Mouse (Mus musculus) MEL (cell line): ENCODE results near the gene Il25. TPM values are rescaled to one million over a fixed set of nuclear protein-coding genes. Genes with fewer than 3 reads are reported as not detected.

Experiments
- DNase-seq: peaks from one replicate; pipeline ENCODE4 v3.0.0; 2011; ENCODE audit warnings: low read depth, low spot score
- H3K27ac ChIP-seq: 2 replicates; pipeline ENCODE4 v1.5.1; 2012; ENCODE audit warnings: low read depth, mild to moderate bottlenecking, control low read depth, low read length, moderate library complexity; ENCODE audit not compliant: control insufficient read depth
- H3K27me3 ChIP-seq, 2 experiments: fragments of 150-350 bp in 1 of 2; sonication (generic) in 1 of 2; 2 replicates each; pipeline ENCODE4 v1.6.1; 2012; ENCODE audit warnings: low read length in 2 of 2, mild to moderate bottlenecking in 2 of 2, improper control_type of control experiment in 1 of 2, moderate library complexity in 1 of 2; ENCODE audit not compliant: insufficient read depth in 2 of 2, control insufficient read depth in 1 of 2
- H3K36me3 ChIP-seq, 2 experiments: 2 replicates each; pipeline ENCODE4 v1.6.1; 2012 to 2014; ENCODE audit warnings: low read length in 2 of 2, improper control_type of control experiment in 1 of 2, inconsistent platforms in 1 of 2, mild to moderate bottlenecking in 1 of 2; ENCODE audit not compliant: insufficient read depth in 2 of 2, control insufficient read depth in 1 of 2
- H3K4me1 ChIP-seq, 2 experiments: fragments of 150-350 bp in 1 of 2; sonication (generic) in 1 of 2; 2 replicates each; pipeline ENCODE4 v1.6.1; 2012; ENCODE audit warnings: low read length in 2 of 2, improper control_type of control experiment in 1 of 2, mild to moderate bottlenecking in 1 of 2; ENCODE audit not compliant: insufficient read depth in 2 of 2, control insufficient read depth in 1 of 2
- H3K4me3 ChIP-seq, 2 experiments: fragments of 150-350 bp in 1 of 2; sonication (generic) in 1 of 2; 2 replicates each; pipeline ENCODE4 v1.5.1; 2012; ENCODE audit warnings: low read depth in 2 of 2, low read length in 2 of 2, mild to moderate bottlenecking in 2 of 2, moderate library complexity in 2 of 2, control low read depth in 1 of 2, improper control_type of control experiment in 1 of 2; ENCODE audit not compliant: control insufficient read depth in 1 of 2, insufficient read depth in 1 of 2
- H3K79me2 ChIP-seq: 2 replicates; pipeline ENCODE4 v1.6.1; 2012; ENCODE audit warnings: mild to moderate bottlenecking, low read length, moderate library complexity; ENCODE audit not compliant: control insufficient read depth, poor library complexity, insufficient read depth
- H3K9ac ChIP-seq: 2 replicates; pipeline ENCODE4 v1.6.1; 2012; ENCODE audit warnings: low read depth, mild to moderate bottlenecking, control low read depth, low read length, moderate library complexity; ENCODE audit not compliant: control insufficient read depth, poor library complexity, severe bottlenecking
- H3K9me3 ChIP-seq: fragments of 150-350 bp; sonication (generic); replicated peaks from 2 replicates; pipeline ENCODE4 v1.6.1; 2012; ENCODE audit warnings: mild to moderate bottlenecking, low read length, improper control_type of control experiment, moderate library complexity; ENCODE audit not compliant: insufficient read depth
- CHD1 ChIP-seq: IDR thresholded peaks from 2 replicates; pipeline ENCODE4 v1.6.1; 2012; ENCODE audit warnings: low read depth, mild to moderate bottlenecking, inconsistent platforms, low read length, improper control_type of control experiment
- CHD2 ChIP-seq: IDR thresholded peaks from 2 replicates; pipeline ENCODE4 v1.6.1; 2011; ENCODE audit warnings: low read length, improper control_type of control experiment
- CTCF ChIP-seq, 3 experiments: IDR thresholded peaks in 2 of 3; conservative IDR thresholded peaks in 1 of 3; 2 replicates each; pipeline ENCODE4 v1.5.1; 2011 to 2012; ENCODE audit warnings: low read length in 3 of 3, low read depth in 2 of 3, mild to moderate bottlenecking in 2 of 3, improper control_type of control experiment in 1 of 3, inconsistent platforms in 1 of 3, mixed read lengths in 1 of 3, moderate library complexity in 1 of 3; ENCODE audit not compliant: control insufficient read depth in 1 of 3, insufficient read depth in 1 of 3, poor library complexity in 1 of 3, severe bottlenecking in 1 of 3
- ELF1 ChIP-seq: IDR thresholded peaks from 2 replicates; pipeline ENCODE4 v1.6.1; 2014; ENCODE audit warnings: low read depth, mild to moderate bottlenecking, inconsistent platforms, low read length, improper control_type of control experiment, moderate library complexity
- EP300 ChIP-seq, 2 experiments: IDR thresholded peaks; 2 replicates each; pipeline ENCODE4 v1.6.1; 2011; ENCODE audit warnings: improper control_type of control experiment in 2 of 2, low read length in 2 of 2, low read depth in 1 of 2, mild to moderate bottlenecking in 1 of 2
- ETS1 ChIP-seq: IDR thresholded peaks from 2 replicates; pipeline ENCODE4 v1.6.1; 2012; ENCODE audit warnings: low read depth, mild to moderate bottlenecking, inconsistent platforms, low read length, improper control_type of control experiment, moderate library complexity
- GABPA ChIP-seq: IDR thresholded peaks from 2 replicates; pipeline ENCODE4 v1.6.1; 2012; ENCODE audit warnings: low read depth, mild to moderate bottlenecking, inconsistent platforms, low read length, improper control_type of control experiment, moderate library complexity
- GATA1 ChIP-seq: IDR thresholded peaks from 2 replicates; pipeline ENCODE4 v1.6.1; 2011; ENCODE audit warnings: low read depth, low read length, improper control_type of control experiment
- HCFC1 ChIP-seq: IDR thresholded peaks from 2 replicates; pipeline ENCODE4 v1.6.1; 2012; ENCODE audit warnings: low read depth, mild to moderate bottlenecking, inconsistent platforms, low read length, improper control_type of control experiment, moderate library complexity
- MAFK ChIP-seq: IDR thresholded peaks from 2 replicates; pipeline ENCODE4 v1.6.1; 2011; ENCODE audit warnings: low read depth, mild to moderate bottlenecking, low read length, improper control_type of control experiment, borderline replicate concordance
- MAX ChIP-seq: IDR thresholded peaks from 2 replicates; pipeline ENCODE4 v1.6.1; 2011; ENCODE audit warnings: low read length, improper control_type of control experiment
- MAZ ChIP-seq: IDR thresholded peaks from 2 replicates; pipeline ENCODE4 v1.6.1; 2012; ENCODE audit warnings: low read depth, mild to moderate bottlenecking, inconsistent platforms, low read length, improper control_type of control experiment
- MEF2A ChIP-seq: IDR thresholded peaks from 2 replicates; pipeline ENCODE4 v1.6.1; 2014; ENCODE audit warnings: low read depth, mild to moderate bottlenecking, inconsistent platforms, low read length, improper control_type of control experiment; ENCODE audit not compliant: poor library complexity, insufficient replicate concordance, severe bottlenecking; ENCODE audit errors: extremely low read depth
- MXI1 ChIP-seq: IDR thresholded peaks from 2 replicates; pipeline ENCODE4 v1.6.1; 2011; ENCODE audit warnings: mild to moderate bottlenecking, low read depth, low read length, improper control_type of control experiment
- MYB ChIP-seq: IDR thresholded peaks from 2 replicates; pipeline ENCODE4 v1.6.1; 2011; ENCODE audit warnings: mild to moderate bottlenecking, low read depth, low read length, improper control_type of control experiment
- MYC ChIP-seq: IDR thresholded peaks from 2 replicates; pipeline ENCODE4 v1.6.1; 2011; ENCODE audit warnings: low read depth, mild to moderate bottlenecking, low read length, improper control_type of control experiment, moderate library complexity
- NELFE ChIP-seq: IDR thresholded peaks from 2 replicates; pipeline ENCODE4 v1.6.1; 2011; ENCODE audit warnings: low read depth, low read length, improper control_type of control experiment
- NRF1 ChIP-seq: IDR thresholded peaks from 2 replicates; pipeline ENCODE4 v1.6.1; 2014; ENCODE audit warnings: low read depth, mild to moderate bottlenecking, inconsistent platforms, low read length, improper control_type of control experiment, moderate library complexity; ENCODE audit not compliant: poor library complexity, insufficient read depth, severe bottlenecking
- POLR2A ChIP-seq, 2 experiments: IDR thresholded peaks; 2 replicates each; pipeline ENCODE4 v1.6.1; 2011 to 2012; ENCODE audit warnings: low read length in 2 of 2, mild to moderate bottlenecking in 2 of 2, control low read depth in 1 of 2, improper control_type of control experiment in 1 of 2, low read depth in 1 of 2, moderate library complexity in 1 of 2; ENCODE audit not compliant: control insufficient read depth in 1 of 2, insufficient read depth in 1 of 2, poor library complexity in 1 of 2
- POLR2AphosphoS2 ChIP-seq: IDR thresholded peaks from 2 replicates; pipeline ENCODE4 v1.6.1; 2011; ENCODE audit warnings: low read length, improper control_type of control experiment
- POLR2AphosphoS5 ChIP-seq: IDR thresholded peaks from 2 replicates; pipeline ENCODE4 v1.6.1; 2012; ENCODE audit warnings: low read depth, borderline replicate concordance, mild to moderate bottlenecking, inconsistent platforms, low read length, moderate library complexity, mixed read lengths
- RAD21 ChIP-seq: IDR thresholded peaks from 2 replicates; pipeline ENCODE4 v1.6.1; 2011; ENCODE audit warnings: mild to moderate bottlenecking, low read depth, low read length, improper control_type of control experiment
- RCOR1 ChIP-seq: IDR thresholded peaks from 2 replicates; pipeline ENCODE4 v1.6.1; 2012; ENCODE audit warnings: low read depth, mild to moderate bottlenecking, inconsistent platforms, low read length, improper control_type of control experiment
- SIN3A ChIP-seq: IDR thresholded peaks from 2 replicates; pipeline ENCODE4 v1.6.1; 2012; ENCODE audit warnings: low read length, improper control_type of control experiment, inconsistent platforms
- SMC3 ChIP-seq: IDR thresholded peaks from 2 replicates; pipeline ENCODE4 v1.6.1; 2011; ENCODE audit warnings: low read depth, low read length, improper control_type of control experiment
- TBP ChIP-seq: IDR thresholded peaks from 2 replicates; pipeline ENCODE4 v1.8.0; 2011; ENCODE audit warnings: low read depth, low read length, improper control_type of control experiment
- TCF12 ChIP-seq: IDR thresholded peaks from 2 replicates; pipeline ENCODE4 v1.6.1; 2014; ENCODE audit warnings: low read depth, mild to moderate bottlenecking, inconsistent platforms, low read length, improper control_type of control experiment, moderate library complexity
- USF2 ChIP-seq, 2 experiments: IDR thresholded peaks; 2 replicates each; pipeline ENCODE4 v1.6.1; 2011 to 2012; ENCODE audit warnings: improper control_type of control experiment in 2 of 2, low read length in 2 of 2, borderline replicate concordance in 1 of 2, inconsistent platforms in 1 of 2, low read depth in 1 of 2, mild to moderate bottlenecking in 1 of 2; ENCODE audit not compliant: insufficient read depth in 1 of 2
- ZC3H11A ChIP-seq: IDR thresholded peaks from 2 replicates; pipeline ENCODE4 v1.6.1; 2012; ENCODE audit warnings: low read depth, mild to moderate bottlenecking, inconsistent platforms, low read length, improper control_type of control experiment
- ZKSCAN1 ChIP-seq: IDR thresholded peaks from 2 replicates; pipeline ENCODE4 v1.6.1; 2012; ENCODE audit warnings: low read depth, mild to moderate bottlenecking, inconsistent platforms, low read length, improper control_type of control experiment, moderate library complexity
- ZMIZ1 ChIP-seq: IDR thresholded peaks from 2 replicates; pipeline ENCODE4 v1.6.1; 2012; ENCODE audit warnings: low read depth, mild to moderate bottlenecking, inconsistent platforms, low read length, improper control_type of control experiment, moderate library complexity
- polyA plus RNA-seq, 2 experiments: library from polyadenylated mRNA; stranded (reverse) in 1 of 2; unstranded in 1 of 2; fragments of >175 nt in 1 of 2; fragments of >200 nt in 1 of 2; gene quantifications; 2 replicates each; pipeline versions ENCODE4 v1.2.1 to v1.2.4; 2012; ENCODE audit warnings: low replicate concordance in 2 of 2, low read depth in 1 of 2; ENCODE audit not compliant: insufficient read length in 2 of 2, insufficient read depth in 1 of 2, missing spikeins in 1 of 2
- total RNA-seq: library from RNA; depleted of rRNA; stranded (reverse); fragments of 300-350 nt; gene quantifications from 2 replicates; pipeline ENCODE4 v1.2.3, GENCODE M21; 2012; rRNA removed

The Il25 gene
- not detected in 2 replicates for total RNA-seq
- polyA plus RNA-seq: not detected

DNA sequence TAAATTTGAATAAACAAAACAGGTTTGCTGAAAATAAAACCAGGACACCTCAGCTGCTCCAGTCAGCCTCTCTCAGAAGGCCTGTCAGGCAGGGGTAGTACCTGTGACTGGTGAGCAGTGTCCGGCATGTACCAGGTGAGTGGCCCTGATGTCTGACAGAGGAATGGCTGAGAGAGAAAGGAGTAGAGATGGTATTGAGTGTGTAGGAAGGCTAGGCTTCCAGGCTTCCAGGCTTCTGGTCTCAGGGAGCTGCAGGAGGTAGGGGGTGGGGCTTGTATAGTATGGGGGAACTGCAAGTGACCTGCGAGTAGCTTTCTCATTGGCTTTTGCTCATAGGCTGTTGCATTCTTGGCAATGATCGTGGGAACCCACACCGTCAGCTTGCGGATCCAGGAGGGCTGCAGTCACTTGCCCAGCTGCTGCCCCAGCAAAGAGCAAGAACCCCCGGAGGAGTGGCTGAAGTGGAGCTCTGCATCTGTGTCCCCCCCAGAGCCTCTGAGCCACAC lies at the start of gene Il25:
TSS of gene Il25 (plus strand) at position 51 of the 506 bp plus-strand sequence.
- Histone ChIP-seq H3K9ac (no peak within 1 kb of the TSS), H3K27me3 (peaks cover 0 to 4% of the 10 kb centered on the region in 2 experiments; a peak in 3 of 4 replicates), H3K79me2 (no peaks in the 10 kb centered on the region)

DNA sequence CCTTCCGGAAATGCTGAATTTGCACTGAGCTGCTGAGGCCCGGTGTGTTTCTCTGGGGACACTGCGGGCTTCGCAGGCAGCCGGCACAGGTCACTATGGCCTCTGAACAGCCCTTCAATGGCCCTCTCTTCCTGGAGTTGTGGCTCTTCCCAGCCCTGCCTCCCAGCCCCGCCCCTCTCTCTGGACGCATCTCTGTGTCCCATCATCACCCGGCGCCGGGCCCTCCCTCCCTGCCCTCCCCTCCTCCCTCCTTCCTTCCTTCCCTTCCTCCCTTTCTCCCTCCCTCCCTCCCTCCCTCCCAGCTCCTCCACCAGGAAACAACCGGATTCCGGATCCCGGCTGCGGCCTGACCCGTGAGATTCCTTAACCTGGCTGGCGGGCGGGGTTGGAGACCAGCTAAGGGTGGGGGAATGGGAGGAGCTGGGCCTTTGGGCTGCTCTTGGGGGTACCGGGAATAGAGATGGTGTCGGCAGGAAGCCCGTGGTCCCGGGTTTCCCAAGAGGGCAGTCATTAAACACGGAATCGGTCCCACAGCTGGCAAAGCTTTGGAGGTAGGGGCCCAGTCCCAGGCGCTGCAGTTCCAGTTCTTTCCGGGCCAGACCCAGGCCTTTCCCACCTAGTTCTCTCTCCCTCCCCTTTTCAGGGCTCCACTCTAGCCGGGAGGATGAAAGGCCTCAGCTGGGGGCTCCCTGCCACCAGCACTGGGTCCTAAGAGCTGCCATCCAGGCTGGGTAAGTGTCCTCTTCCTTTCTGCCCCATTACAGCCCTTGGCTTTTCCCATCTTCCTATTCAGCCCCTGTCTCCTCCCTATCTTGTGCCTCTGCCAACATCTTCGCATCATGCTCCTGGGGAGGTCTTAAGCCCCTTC lies 49.1 kb upstream of the Il25 start, which contains the start of the genes Bcl2l2 and Gm20521:
TSS of gene Bcl2l2 (plus strand) at position 224 of the 868 bp plus-strand sequence.
TSS of gene Gm20521 (plus strand) at position 288 of the 868 bp plus-strand sequence.
- peak; percentile 85 for DNase-seq
- H3K9me3 ChIP-seq: no peaks in the 10 kb centered on the region
- peak within 1 kb of the TSS; percentile 74 to 94 for H3K4me3 ChIP-seq
- no peaks in the 10 kb centered on the region for H3K27me3 ChIP-seq
- H3K79me2 ChIP-seq: peaks cover 6% of the 10 kb centered on the region
- TF ChIP-seq MXI1 (peak; percentile 17; the same call in 1 of the 2 replicates), ZMIZ1 (peak; percentile 78; the same call in 1 of the 2 replicates), HCFC1 (peak; percentile 83), RAD21 (no peak), MAZ (peak; percentile 99), MAX (no peak), SIN3A (peak; percentile 57), ELF1 (peak; percentile 86), POLR2AphosphoS2 (peak; percentile 76), GABPA (no peak), CHD2 (no peak), TCF12 (peak; percentile 44; the same call in 1 of the 2 replicates), CTCF (IDR thresholded peaks at IDR 0.05 in 2 of 3, conservative IDR thresholded peaks at IDR 0.05 in 1 of 3; ENCODE audit: control insufficient read depth in 1 of 3, insufficient read depth in 1 of 3, low read depth in 2 of 3, low read length in 3 of 3, poor library complexity in 1 of 3, severe bottlenecking in 1 of 3) (no peak), MYC (no peak), NELFE (peak; percentile 70), TBP (peak; percentile 32; the same call in 1 of the 2 replicates), USF2 (IDR thresholded peaks at IDR 0.05; ENCODE audit: borderline replicate concordance in 1 of 2, insufficient read depth in 1 of 2, low read depth in 1 of 2, low read length in 2 of 2) (no peak), ZC3H11A (no peak), ETS1 (peak; percentile 23; the same call in 1 of the 2 replicates), POLR2A (IDR thresholded peaks at IDR 0.05; ENCODE audit: control insufficient read depth in 1 of 2, insufficient read depth in 1 of 2, low read depth in 1 of 2, low read length in 2 of 2, poor library complexity in 1 of 2) (peak; percentile 53 to 88; a peak in 3 of 4 replicates), MAFK (no peak)
- H3K27ac ChIP-seq: peak within 1 kb of the TSS; percentile 34; the same call in 1 of the 2 replicates
- peak within 1 kb of the TSS; percentile 87 for H3K9ac ChIP-seq
- peaks cover 3 to 6% of the 10 kb centered on the region in 2 experiments; a peak in 3 of 4 replicates for H3K4me1 ChIP-seq
- no peaks in the 10 kb centered on the region for H3K36me3 ChIP-seq

More for the DNA sequence above, at the start of gene Il25:
- peaks cover 0 to 5% of the 10 kb centered on the region in 2 experiments; a peak in 1 of 4 replicates for H3K36me3 ChIP-seq
- peak; percentile 33 for DNase-seq
- no peaks in the 10 kb centered on the region for H3K9me3 ChIP-seq
- H3K4me1 ChIP-seq: peaks cover 0 to 8% of the 10 kb centered on the region in 2 experiments; a peak in 1 of 4 replicates
- H3K4me3 ChIP-seq: no peak within 1 kb of the TSS
- H3K27ac ChIP-seq: no peak within 1 kb of the TSS
- no peak for TF ChIP-seq MAZ
- TF ChIP-seq NRF1: no peak
- TF ChIP-seq POLR2AphosphoS5: no peak
- no peak for TF ChIP-seq MXI1
- no peak for TF ChIP-seq TCF12
- no peak for TF ChIP-seq ZMIZ1
- no peak for TF ChIP-seq CTCF (IDR thresholded peaks at IDR 0.05 in 2 of 3, conservative IDR thresholded peaks at IDR 0.05 in 1 of 3; ENCODE audit: control insufficient read depth in 1 of 3, insufficient read depth in 1 of 3, low read depth in 2 of 3, low read length in 3 of 3, poor library complexity in 1 of 3, severe bottlenecking in 1 of 3)
- no peak for TF ChIP-seq ETS1
- TF ChIP-seq RCOR1: no peak
- no peak for TF ChIP-seq MAFK
- TF ChIP-seq MEF2A: no peak
- TF ChIP-seq CHD1: no peak
- TF ChIP-seq MYC: no peak
- no peak for TF ChIP-seq EP300 (IDR thresholded peaks at IDR 0.05; ENCODE audit: low read depth in 1 of 2, low read length in 2 of 2)
- no peak for TF ChIP-seq POLR2A (IDR thresholded peaks at IDR 0.05; ENCODE audit: control insufficient read depth in 1 of 2, insufficient read depth in 1 of 2, low read depth in 1 of 2, low read length in 2 of 2, poor library complexity in 1 of 2)
- no peak for TF ChIP-seq GATA1
- TF ChIP-seq ZKSCAN1: no peak
- TF ChIP-seq TBP: no peak
- TF ChIP-seq SMC3: no peak
- no peak for TF ChIP-seq MYB
